Mouse (Mus musculus): Measurements from ENCODE around the gene Hdac11.

The Hdac11 gene

GRCm38 (mm10) chr6:91139846-91140245, 16.6 kb upstream of the Hdac11 start:
- DNase-seq, result peak; percentile 82

- no peak for DNase-seq
These were observed 11.4 kb upstream of the Hdac11 start for GRCm38 (mm10) chr6:91145056-91145455.

GRCm38 (mm10) chr6:91145572-91145971, 10.9 kb upstream of the Hdac11 start:
- DNase-seq, result no peak

- no peak for DNase-seq
These were observed 9.9 kb upstream of the Hdac11 start for GRCm38 (mm10) chr6:91146443-91147151.

- DNase-seq, result no peak
These were observed 9.2 kb upstream of the Hdac11 start for GRCm38 (mm10) chr6:91147152-91147770.

- DNase-seq, result no peak
These were observed 3.4 kb upstream of the Hdac11 start for GRCm38 (mm10) chr6:91152892-91153548.

- no peak for DNase-seq
These were observed 2.9 kb upstream of the Hdac11 start for GRCm38 (mm10) chr6:91153549-91154064.

- DNase-seq, result no peak
These were observed 1.8 kb upstream of the Hdac11 start for GRCm38 (mm10) chr6:91154685-91155084.

- no peak for DNase-seq
These were observed 1.2 kb upstream of the Hdac11 start for GRCm38 (mm10) chr6:91155286-91155685.

- DNase-seq, result no peak
These were observed 403 bp upstream of the Hdac11 start for GRCm38 (mm10) chr6:91156062-91156461.

GRCm38 (mm10) chr6:91157237-91157570, 739 bp downstream of the Hdac11 start:
- no peak for DNase-seq

- no peak for DNase-seq
These were observed 2.6 kb downstream of the Hdac11 start for GRCm38 (mm10) chr6:91159047-91159446.

- peak; percentile 81 for DNase-seq
These were observed 3.9 kb downstream of the Hdac11 start for GRCm38 (mm10) chr6:91160399-91160798.

GRCm38 (mm10) chr6:91160976-91161375, 4.5 kb downstream of the Hdac11 start:
- no peak for DNase-seq

GRCm38 (mm10) chr6:91161506-91162235, 5.2 kb downstream of the Hdac11 start:
- DNase-seq, result no peak

GRCm38 (mm10) chr6:91162314-91162713, 5.8 kb downstream of the Hdac11 start:
- no peak for DNase-seq

- DNase-seq, result no peak
These were observed 6.9 kb downstream of the Hdac11 start for GRCm38 (mm10) chr6:91163195-91163911.

GRCm38 (mm10) chr6:91164584-91164983, 8.1 kb downstream of the Hdac11 start:
- no peak for DNase-seq

- peak; percentile 75 for DNase-seq
These were observed 8.7 kb downstream of the Hdac11 start for GRCm38 (mm10) chr6:91165210-91165609.

GRCm38 (mm10) chr6:91167828-91168227, 11.4 kb downstream of the Hdac11 start:
- no peak for DNase-seq

- no peak for DNase-seq
These were observed 12.7 kb downstream of the Hdac11 start for GRCm38 (mm10) chr6:91169129-91169528.

GRCm38 (mm10) chr6:91171396-91171895, 15.0 kb downstream of the Hdac11 start:
- DNase-seq, result no peak

All from kidney, adult 18-20 months (tissue).